Mouse (Mus musculus) mammary gland, adult 2 months (tissue): Measurements from ENCODE around the gene Scml2. TPM values are rescaled to one million over a fixed set of nuclear protein-coding genes. Genes with fewer than 3 reads are reported as not detected.

Experiments
- polyA plus RNA-seq: library from polyadenylated mRNA; depleted of rRNA; stranded (reverse); fragments of >200 nt; gene quantifications from 2 replicates; pipeline ENCODE4 v1.2.3, GENCODE M21; 2012; ENCODE audit warnings: low replicate concordance; rRNA removed

The Scml2 gene
- polyA plus RNA-seq, result 0.20 and 0.29 TPM in 2 replicates

GRCm38 (mm10) chrX:161116893-161117292 is at the start of gene Scml2:
Gene Scml2 (plus strand): TSS chrX:161117193.

GRCm38 (mm10) chrX:161287156-161287555 is 170.2 kb downstream of the Scml2 start, which contains the start of gene Gm15262:
Gene Gm15262 (plus strand): TSS chrX:161287456.

Other genes with a start within 250 kb of the Scml2 start
- gene Gja6, start 210.1 kb upstream of the Scml2 start, polyA plus RNA-seq, result 0.07 TPM in 1 of 2 replicates, not detected in the other
- 0.63 and 0.83 TPM in 2 replicates for gene Cdkl5, start 122.5 kb upstream of the Scml2 start, polyA plus RNA-seq
- gene Gm15262, start 170.3 kb downstream of the Scml2 start, polyA plus RNA-seq, result not detected in 2 replicates